Mouse (Mus musculus) neural tube, embryonic 15.5 days (tissue): ENCODE results near the gene Fhl2. TPM values are rescaled to one million over a fixed set of nuclear protein-coding genes. Genes with fewer than 3 reads are reported as not detected.
A peak's percentile ranks its signal among the peaks of the same experiment; 100 is the strongest.

Experiments used
- ATAC-seq: fragments of 200-750 bp; cut with Nextera tagmentation; 2 replicates; pipeline ENCODE4 v1.8.0; 2017; ENCODE audit warnings: mild to moderate bottlenecking, moderate TSS enrichment, moderate library complexity; ENCODE audit not compliant: low FRiP score
- H3K27ac ChIP-seq: fragments of 300-500 bp; sonication (generic); replicated peaks from 2 replicates; pipeline ENCODE4 v1.5.1; 2015; ENCODE audit warnings: mild to moderate bottlenecking, inconsistent platforms
- H3K27me3 ChIP-seq: fragments of 300-500 bp; sonication (generic); replicated peaks from 2 replicates; pipeline ENCODE4 v1.6.1; 2015; ENCODE audit warnings: inconsistent platforms
- H3K36me3 ChIP-seq: fragments of 300-500 bp; sonication (generic); 2 replicates; pipeline ENCODE4 v1.6.1; 2015; ENCODE audit warnings: inconsistent platforms
- H3K4me1 ChIP-seq: fragments of 300-500 bp; sonication (generic); 2 replicates; pipeline ENCODE4 v1.6.1; 2015; ENCODE audit warnings: inconsistent platforms
- H3K4me2 ChIP-seq: fragments of 300-500 bp; sonication (generic); 2 replicates; pipeline ENCODE4 v1.6.1; 2015; ENCODE audit warnings: inconsistent platforms, mild to moderate bottlenecking, moderate library complexity
- H3K4me3 ChIP-seq: fragments of 300-500 bp; sonication (generic); replicated peaks from 2 replicates; pipeline ENCODE4 v1.5.1; 2015; ENCODE audit warnings: mild to moderate bottlenecking, inconsistent platforms
- H3K9ac ChIP-seq: fragments of 300-500 bp; sonication (generic); replicated peaks from 2 replicates; pipeline ENCODE4 v1.6.1; 2015; ENCODE audit warnings: mild to moderate bottlenecking, inconsistent platforms
- H3K9me3 ChIP-seq: fragments of 300-500 bp; sonication (generic); replicated peaks from 2 replicates; pipeline ENCODE4 v1.6.1; 2016; ENCODE audit warnings: inconsistent platforms
- WGBS: fragments of 180-500 bp; shearing (Covaris S2); methylation state at CpG from one replicate; pipeline ENCODE4 v1.1.7; 2015; ENCODE audit warnings: mixed read lengths; 5-methylcytosine and 5-hydroxymethylcytosine counted together
- polyA plus RNA-seq: library from polyadenylated mRNA; unstranded; fragments of >200 nt; fragmentation: Nextera tagmentation; extraction: Ambion mirVana; gene quantifications from 2 replicates; pipeline ENCODE4 v1.2.1, GENCODE M21; 2015

Fhl2 gene
- polyA plus RNA-seq, 1 experiment from 2014 or later, result 31.4 TPM

GRCm38 (mm10) chr1:43092056-43093015 is 104.4 kb downstream of the Fhl2 start:
- H3K9ac ChIP-seq, result peak overlapping the region; percentile 76
- peak overlapping the region; percentile 87 for H3K27ac ChIP-seq
- no peaks in the 10 kb centered on the region; the same call in 1 of the 2 replicates for H3K36me3 ChIP-seq
- H3K4me1 ChIP-seq, result peaks cover 37% of the 10 kb centered on the region
- H3K27me3 ChIP-seq, result no peaks in the 10 kb centered on the region
- peak overlapping the region; percentile 58 for H3K4me3 ChIP-seq
- H3K4me2 ChIP-seq, result peak overlapping the region; percentile 82
- WGBS, result under 1% methylated on average over 87 of the region's 102 CpGs
- peak; percentile 89 for ATAC-seq
- H3K9me3 ChIP-seq, result no peaks in the 10 kb centered on the region

GRCm38 (mm10) chr1:43091306-43092055 is 105.3 kb downstream of the Fhl2 start:
- ATAC-seq, result no peak; the same call in 1 of the 2 replicates
- Histone ChIP-seq H3K9ac (peak overlapping the region; percentile 76), H3K4me1 (peaks cover 29% of the 10 kb centered on the region), H3K4me3 (peak overlapping the region; percentile 58), H3K36me3 (no peaks in the 10 kb centered on the region; the same call in 1 of the 2 replicates), H3K4me2 (peak overlapping the region; percentile 82), H3K9me3 (no peaks in the 10 kb centered on the region), H3K27me3 (no peaks in the 10 kb centered on the region), H3K27ac (peak overlapping the region; percentile 87)
- WGBS, result 46% methylated on average over 13 of the region's 13 CpGs

- Histone ChIP-seq H3K27ac (no peak overlapping the region), H3K4me2 (no peak overlapping the region), H3K27me3 (no peaks in the 10 kb centered on the region), H3K9me3 (no peaks in the 10 kb centered on the region), H3K4me3 (no peak overlapping the region), H3K4me1 (peaks cover 29% of the 10 kb centered on the region), H3K9ac (no peak overlapping the region), H3K36me3 (no peaks in the 10 kb centered on the region; the same call in 1 of the 2 replicates)
- 40% methylated on average over 1 of the region's 1 CpGs for WGBS
- ATAC-seq, result no peak
Measured at GRCm38 (mm10) chr1:43090418-43090817, 106.4 kb downstream of the Fhl2 start.

GRCm38 (mm10) chr1:43082946-43083345 is 113.8 kb downstream of the Fhl2 start:
- Histone ChIP-seq H3K9me3 (no peaks in the 10 kb centered on the region), H3K4me3 (no peak overlapping the region), H3K27me3 (no peaks in the 10 kb centered on the region), H3K36me3 (no peaks in the 10 kb centered on the region), H3K4me2 (no peak overlapping the region), H3K4me1 (no peaks in the 10 kb centered on the region), H3K27ac (no peak overlapping the region), H3K9ac (no peak overlapping the region)
- no peak for ATAC-seq
- 90% methylated on average over 5 of the region's 5 CpGs for WGBS

- H3K4me1 ChIP-seq, result no peaks in the 10 kb centered on the region
- 87% methylated on average over 2 of the region's 2 CpGs for WGBS
- no peak overlapping the region for H3K4me3 ChIP-seq
- H3K9me3 ChIP-seq, result no peaks in the 10 kb centered on the region
- no peak overlapping the region for H3K9ac ChIP-seq
- H3K4me2 ChIP-seq, result no peak overlapping the region
- H3K36me3 ChIP-seq, result peaks cover 29% of the 10 kb centered on the region
- no peak overlapping the region for H3K27ac ChIP-seq
- ATAC-seq, result no peak
- no peaks in the 10 kb centered on the region for H3K27me3 ChIP-seq
Measured at GRCm38 (mm10) chr1:43078124-43078523, 118.7 kb downstream of the Fhl2 start.

GRCm38 (mm10) chr1:43074791-43075190 is 122.0 kb downstream of the Fhl2 start:
- H3K4me1 ChIP-seq, result no peaks in the 10 kb centered on the region
- peaks cover 37% of the 10 kb centered on the region for H3K36me3 ChIP-seq
- H3K9ac ChIP-seq, result no peak overlapping the region
- H3K4me2 ChIP-seq, result no peak overlapping the region
- no peak for ATAC-seq
- H3K9me3 ChIP-seq, result no peaks in the 10 kb centered on the region
- no peak overlapping the region for H3K4me3 ChIP-seq
- H3K27ac ChIP-seq, result no peak overlapping the region
- H3K27me3 ChIP-seq, result no peaks in the 10 kb centered on the region
- 83% methylated on average over 2 of the region's 2 CpGs for WGBS

Other genes starting within 250 kb of the Fhl2 start
- gene Gpr45, start 244.1 kb downstream of the Fhl2 start, polyA plus RNA-seq, result 11.9 and 14.1 TPM in 2 replicates
- gene Tgfbrap1, start 98.3 kb downstream of the Fhl2 start, polyA plus RNA-seq, result 13.2 and 14.4 TPM in 2 replicates
- gene AI597479, start 98.3 kb downstream of the Fhl2 start, polyA plus RNA-seq, result 39.7 and 41.4 TPM in 2 replicates
- gene Nck2, start 247.6 kb upstream of the Fhl2 start, polyA plus RNA-seq, result 31.0 and 36.6 TPM in 2 replicates